Mouse (Mus musculus) adrenal gland, postnatal 25 days (tissue): ENCODE results near the gene Cdc25b. TPM values are rescaled to one million over a fixed set of nuclear protein-coding genes. Genes with fewer than 3 reads are reported as not detected.

Source experiments
- DNase-seq: peaks from one replicate; pipeline ENCODE4 v3.0.0; 2021; ENCODE audit warnings: mixed read lengths
- total RNA-seq: library from RNA; stranded (reverse); gene quantifications from 2 replicates; pipeline ENCODE4 v1.2.3, GENCODE M21; 2021

Gene Cdc25b
- total RNA-seq, 1 experiment from 2014 or later, result 8.3 TPM

- no peak for DNase-seq
These were observed 3.7 kb downstream of the Cdc25b start for GRCm38 (mm10) chr2:131190344-131191004.

GRCm38 (mm10) chr2:131191005-131191390, 4.2 kb downstream of the Cdc25b start:
- DNase-seq, result no peak

GRCm38 (mm10) chr2:131196606-131197316, 10.0 kb downstream of the Cdc25b start:
- no peak for DNase-seq

GRCm38 (mm10) chr2:131200710-131201109, 14.0 kb downstream of the Cdc25b start:
- DNase-seq, result no peak

- no peak for DNase-seq
These were observed 14.5 kb downstream of the Cdc25b start for GRCm38 (mm10) chr2:131201262-131201661.

GRCm38 (mm10) chr2:131203816-131204409, 17.2 kb downstream of the Cdc25b start:
- no peak for DNase-seq

GRCm38 (mm10) chr2:131204410-131204981, 17.7 kb downstream of the Cdc25b start:
- DNase-seq, result peak; percentile 87

GRCm38 (mm10) chr2:131205521-131206182, 18.9 kb downstream of the Cdc25b start:
- DNase-seq, result no peak

GRCm38 (mm10) chr2:131206778-131207177, 20.0 kb downstream of the Cdc25b start, which contains the start of gene Ap5s1:
TSS of gene Ap5s1 (plus strand) at chr2:131207078.
- no peak for DNase-seq

- no peak for DNase-seq
These were observed 21.6 kb downstream of the Cdc25b start for GRCm38 (mm10) chr2:131208356-131208755.

GRCm38 (mm10) chr2:131209125-131209795, 22.5 kb downstream of the Cdc25b start:
- no peak for DNase-seq

- DNase-seq, result peak; percentile 95
These were observed 23.4 kb downstream of the Cdc25b start for GRCm38 (mm10) chr2:131209969-131210792.

- DNase-seq, result peak; percentile 27
These were observed 24.4 kb downstream of the Cdc25b start for GRCm38 (mm10) chr2:131211026-131211615.

- DNase-seq, result no peak
These were observed 27.0 kb downstream of the Cdc25b start for GRCm38 (mm10) chr2:131213773-131214172.

- no peak for DNase-seq
These were observed 29.5 kb downstream of the Cdc25b start for GRCm38 (mm10) chr2:131215941-131216858.

GRCm38 (mm10) chr2:131220030-131220429, 33.3 kb downstream of the Cdc25b start:
- DNase-seq, result no peak

GRCm38 (mm10) chr2:131221853-131222515, 35.2 kb downstream of the Cdc25b start:
- no peak for DNase-seq

GRCm38 (mm10) chr2:131222562-131222961, 35.8 kb downstream of the Cdc25b start:
- DNase-seq, result no peak

GRCm38 (mm10) chr2:131223569-131223968, 36.8 kb downstream of the Cdc25b start:
- DNase-seq, result no peak
